Mouse (Mus musculus) midbrain, postnatal 0 days (tissue): ENCODE results near the gene Aph1c. TPM values are rescaled to one million over a fixed set of nuclear protein-coding genes. Genes with fewer than 3 reads are reported as not detected.
"Not testable (repeated sequence)": the region's sequence is repeated elsewhere in the genome, so short reads cannot be mapped to it uniquely, and the experiment has no call there.

Source experiments
- ATAC-seq: fragments of 200-750 bp; cut with Nextera tagmentation; 2 replicates; pipeline ENCODE4 v1.8.0; 2017; ENCODE audit warnings: moderate number of reproducible peaks, mild to moderate bottlenecking, moderate TSS enrichment, moderate library complexity; ENCODE audit not compliant: low FRiP score
- DNase-seq: peaks from one replicate; pipeline ENCODE4 v3.0.0-alpha.2; 2015; ENCODE audit warnings: low spot score
- H3K27ac ChIP-seq: fragments of 300-500 bp; sonication (generic); 2 replicates; pipeline ENCODE4 v1.5.1; 2014; ENCODE audit warnings: low read depth, mild to moderate bottlenecking, low read length, mixed read lengths
- H3K27me3 ChIP-seq: fragments of 300-500 bp; sonication (generic); 2 replicates; pipeline ENCODE4 v1.6.1; 2014; ENCODE audit warnings: low read length, control low read depth, mixed read lengths; ENCODE audit not compliant: insufficient read depth
- H3K36me3 ChIP-seq: fragments of 300-500 bp; sonication (generic); 2 replicates; pipeline ENCODE4 v1.6.1; 2014; ENCODE audit warnings: low read length, control low read depth, mixed read lengths; ENCODE audit not compliant: insufficient read depth
- H3K4me1 ChIP-seq: fragments of 300-500 bp; sonication (generic); 2 replicates; pipeline ENCODE4 v1.6.1; 2014; ENCODE audit warnings: mild to moderate bottlenecking, control low read depth, antibody characterized with exemption, low read length, mixed read lengths; ENCODE audit not compliant: insufficient read depth
- H3K4me2 ChIP-seq: fragments of 300-500 bp; sonication (generic); 2 replicates; pipeline ENCODE4 v1.6.1; 2014; ENCODE audit warnings: low read depth, mild to moderate bottlenecking, low read length, mixed read lengths; ENCODE audit not compliant: poor library complexity, severe bottlenecking
- H3K4me3 ChIP-seq: fragments of 300-500 bp; sonication (generic); 2 replicates; pipeline ENCODE4 v1.5.1; 2014; ENCODE audit warnings: low read depth, mild to moderate bottlenecking, low read length, moderate library complexity
- H3K9ac ChIP-seq: fragments of 300-500 bp; sonication (generic); replicated peaks from 2 replicates; pipeline ENCODE4 v1.6.1; 2014; ENCODE audit warnings: mild to moderate bottlenecking, low read length, moderate library complexity, mixed read lengths; ENCODE audit not compliant: poor library complexity, severe bottlenecking
- H3K9me3 ChIP-seq: fragments of 300-500 bp; sonication (generic); 2 replicates; pipeline ENCODE4 v1.6.1; 2016; ENCODE audit warnings: low read length, control low read depth
- CTCF ChIP-seq: IDR thresholded peaks from 2 replicates; pipeline ENCODE4 v1.5.1; 2016; ENCODE audit warnings: antibody characterized with exemption, mild to moderate bottlenecking
- WGBS: fragments of 180-500 bp; shearing (Covaris S2); extraction: QIAGEN DNeasy Blood & Tissue Kit; methylation state at CpG from one replicate; pipeline ENCODE4 v1.1.7; 2014; 5-methylcytosine and 5-hydroxymethylcytosine counted together
- polyA plus RNA-seq: library from polyadenylated mRNA; unstranded; fragments of >200 nt; fragmentation: Nextera tagmentation; extraction: Ambion mirVana; gene quantifications from 2 replicates; pipeline ENCODE4 v1.2.1, GENCODE M21; 2015
- total RNA-seq: library from RNA; depleted of rRNA; stranded (reverse); fragments of >200 nt; gene quantifications from 2 replicates; pipeline ENCODE4 v1.2.3, GENCODE M21; 2014

The Aph1c gene
- total and polyA plus RNA-seq, 2 experiments from 2014 or later: 1.3 to 3.4 TPM

- WGBS: 38% methylated on average over 1 of the region's 1 CpGs
- H3K4me1 ChIP-seq: no peaks in the 10 kb centered on the region
- ATAC-seq (no peak), DNase-seq (peak; percentile 78)
- H3K27me3 ChIP-seq: no peaks in the 10 kb centered on the region
- peak; percentile 92 for TF ChIP-seq CTCF
- no peak overlapping the region for H3K9ac ChIP-seq
- H3K27ac ChIP-seq: no peak overlapping the region
- no peaks in the 10 kb centered on the region for H3K9me3 ChIP-seq
- H3K36me3 ChIP-seq: no peaks in the 10 kb centered on the region
- no peak overlapping the region for H3K4me3 ChIP-seq
- no peak overlapping the region for H3K4me2 ChIP-seq
Observed at GRCm38 (mm10) chr9:66825990-66826389, 8.5 kb downstream of the Aph1c start.

- not testable (repeated sequence) for H3K9ac ChIP-seq, H3K27me3 ChIP-seq, ATAC-seq, H3K4me1 ChIP-seq, DNase-seq, H3K9me3 ChIP-seq, H3K36me3 ChIP-seq, H3K4me3 ChIP-seq, H3K27ac ChIP-seq, H3K4me2 ChIP-seq
- no CpG with 5 or more reads among the region's 5 CpGs for WGBS
Observed at GRCm38 (mm10) chr9:66822255-66822654, 12.3 kb downstream of the Aph1c start.

GRCm38 (mm10) chr9:66820996-66821395 is 13.5 kb downstream of the Aph1c start:
- Histone ChIP-seq H3K27me3 (no peaks in the 10 kb centered on the region), H3K9me3 (no peaks in the 10 kb centered on the region), H3K4me3 (no peak overlapping the region), H3K4me1 (no peaks in the 10 kb centered on the region), H3K4me2 (no peak overlapping the region), H3K36me3 (no peaks in the 10 kb centered on the region), H3K27ac (no peak overlapping the region), H3K9ac (no peak overlapping the region)
- WGBS: 82% methylated on average over 5 of the region's 5 CpGs
- TF ChIP-seq CTCF: no peak
- DNase-seq (no peak), ATAC-seq (no peak)

DNA sequence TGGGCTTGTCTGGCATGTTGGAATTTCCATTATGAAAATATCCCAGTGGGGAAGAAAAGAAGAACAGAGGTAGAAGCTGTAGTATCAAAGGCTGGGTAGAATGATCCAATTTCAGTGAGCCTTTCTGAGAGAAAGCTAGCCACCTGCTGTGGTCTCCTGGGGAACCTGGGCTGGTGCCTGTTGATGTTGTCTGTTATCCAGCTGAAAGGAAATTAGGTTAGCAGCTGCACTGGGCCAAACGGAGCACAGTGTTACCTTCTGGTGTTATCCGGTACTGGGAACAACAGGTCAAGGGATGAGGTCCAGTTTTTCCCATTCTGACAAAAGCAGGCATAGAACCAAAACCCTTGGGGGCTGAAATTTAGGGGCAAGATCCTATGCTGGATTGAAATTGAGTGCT is 21.1 kb downstream of the Aph1c start:
- no peak for ATAC-seq
- Histone ChIP-seq H3K9ac (no peak overlapping the region), H3K27me3 (no peaks in the 10 kb centered on the region), H3K36me3 (no peaks in the 10 kb centered on the region), H3K4me2 (no peak overlapping the region), H3K4me3 (no peak overlapping the region), H3K4me1 (no peaks in the 10 kb centered on the region), H3K27ac (no peak overlapping the region), H3K9me3 (no peaks in the 10 kb centered on the region)
- TF ChIP-seq CTCF: no peak
- whole genome bisulfite sequencing: 15% methylated on average over 2 of the region's 2 CpGs
- no peak for DNase-seq

DNA sequence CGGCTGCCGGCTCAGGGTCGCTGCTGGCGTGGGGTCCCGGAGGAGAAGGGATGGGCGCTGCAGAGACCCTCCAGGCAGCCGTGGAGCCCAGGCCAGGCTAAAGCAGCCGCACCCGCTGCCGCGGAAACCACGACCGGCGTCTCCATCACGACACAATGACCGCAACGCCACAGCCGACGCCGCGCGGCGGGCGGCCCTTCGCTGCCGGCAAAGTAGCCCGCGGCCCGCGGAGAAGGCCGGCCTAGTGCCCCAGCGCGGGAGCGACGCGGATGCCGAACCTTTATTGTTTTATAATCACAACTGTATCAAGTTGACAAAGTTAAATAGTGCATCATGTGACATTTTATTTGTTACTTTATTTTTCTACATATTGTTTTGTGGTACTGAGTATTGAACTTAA is 28.6 kb downstream of the Aph1c start:
- Histone ChIP-seq H3K4me3 (peak overlapping the region; percentile 31), H3K4me2 (peak overlapping the region; percentile 48)
- WGBS: 3% methylated on average over 24 of the region's 37 CpGs
- H3K27me3 ChIP-seq, DNase-seq, H3K9me3 ChIP-seq, H3K4me1 ChIP-seq, H3K27ac ChIP-seq, H3K9ac ChIP-seq, H3K36me3 ChIP-seq, ATAC-seq: not testable (repeated sequence)

- no peak for TF ChIP-seq CTCF
- Histone ChIP-seq H3K4me2 (no peak overlapping the region), H3K9me3 (no peaks in the 10 kb centered on the region), H3K9ac (no peak overlapping the region), H3K4me3 (no peak overlapping the region), H3K27ac (no peak overlapping the region), H3K4me1 (no peaks in the 10 kb centered on the region), H3K36me3 (no peaks in the 10 kb centered on the region), H3K27me3 (peaks cover 5% of the 10 kb centered on the region; the same call in 1 of the 2 replicates)
- WGBS: 56% methylated on average over 12 of the region's 12 CpGs
- ATAC-seq: no peak
- DNase-seq: no peak
Observed at GRCm38 (mm10) chr9:66801947-66802346, 32.6 kb downstream of the Aph1c start.
